Comparison of ENCODE assay signal across 1 mouse cellular context in the genomic region with DNA sequence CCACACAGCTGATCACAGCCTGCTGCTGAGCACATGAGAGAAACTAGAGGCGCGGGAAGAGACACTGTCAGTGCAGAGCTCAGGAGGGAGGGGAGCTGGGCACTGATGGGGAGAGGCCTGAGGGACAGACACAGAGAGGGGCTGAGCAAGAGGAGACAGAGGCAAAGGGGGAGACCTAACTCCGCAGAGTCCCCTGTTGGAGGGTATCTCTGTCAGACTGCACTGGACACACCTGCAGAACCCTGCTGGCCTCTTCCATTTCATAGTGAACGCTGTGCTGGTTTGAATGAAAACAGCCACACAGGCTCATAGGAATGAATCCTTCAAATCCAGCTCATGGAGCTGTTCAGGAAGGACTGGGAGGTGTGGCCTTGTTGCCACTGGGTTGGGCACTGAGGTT. TPM values are rescaled to one million over a fixed set of nuclear protein-coding genes. Genes with fewer than 3 reads are reported as not detected.
"Had no signal": no experiment of that assay in that cellular context is flagged by ENCODE, and none has a peak within 500 bp of the region (broad histone marks: within the 10 kb centered on the region; RNA-seq: fewer than 3 reads in every experiment).

No protein-coding gene starts in this region.

RNA-seq across cellular contexts. Expression of a gene that starts 48.6 kb away (rescaled TPM):
- polyA plus RNA-seq: hindbrain, embryonic 14.5 days had no signal
